Mouse (Mus musculus) thymus, adult 2 months (tissue): ENCODE data around the gene Peli2. TPM values are rescaled to one million over a fixed set of nuclear protein-coding genes. Genes with fewer than 3 reads are reported as not detected.

Source experiments
- DNase-seq: peaks from one replicate; pipeline ENCODE4 v3.0.0; 2021
- H3K27ac ChIP-seq: fragments of 200-500 bp; 2 replicates; pipeline ENCODE4 v1.5.1; 2012; ENCODE audit warnings: low read length, control low read depth; ENCODE audit not compliant: control insufficient read depth, insufficient read depth
- H3K27me3 ChIP-seq: fragments of 200-500 bp; 2 replicates; pipeline ENCODE4 v1.6.1; 2012; ENCODE audit warnings: mild to moderate bottlenecking, low read length, moderate library complexity, mixed read lengths; ENCODE audit not compliant: control insufficient read depth, insufficient read depth
- H3K36me3 ChIP-seq: fragments of 200-500 bp; 2 replicates; pipeline ENCODE4 v1.6.1; 2012; ENCODE audit warnings: mild to moderate bottlenecking, low read length, moderate library complexity; ENCODE audit not compliant: control insufficient read depth, insufficient read depth
- H3K4me1 ChIP-seq: fragments of 200-500 bp; replicated peaks from 2 replicates; pipeline ENCODE4 v1.6.1; 2012; ENCODE audit warnings: low read length; ENCODE audit not compliant: control insufficient read depth, insufficient read depth
- H3K4me3 ChIP-seq: fragments of 200-500 bp; 2 replicates; pipeline ENCODE4 v1.5.1; 2012; ENCODE audit warnings: mild to moderate bottlenecking, low read length, control low read depth, moderate library complexity; ENCODE audit not compliant: control insufficient read depth, insufficient read depth
- CTCF ChIP-seq: fragments of 200-500 bp; IDR thresholded peaks from 2 replicates; pipeline ENCODE4 v1.5.1; 2012; ENCODE audit warnings: mild to moderate bottlenecking, control low read depth, low read length, moderate library complexity, borderline replicate concordance; ENCODE audit not compliant: control insufficient read depth, poor library complexity, insufficient read depth; ENCODE audit errors: extremely low read depth
- POLR2A ChIP-seq: fragments of 200-500 bp; IDR thresholded peaks from 2 replicates; pipeline ENCODE4 v1.6.1; 2012; ENCODE audit warnings: mild to moderate bottlenecking, low read length, control low read depth, moderate library complexity; ENCODE audit not compliant: control insufficient read depth, poor library complexity, insufficient read depth; ENCODE audit errors: extremely low read depth
- WGBS: fragments of 180-500 bp; shearing (Covaris S2); methylation state at CpG from one replicate; pipeline ENCODE4 v1.1.7; 2018; 5-methylcytosine and 5-hydroxymethylcytosine counted together
- polyA plus RNA-seq: library from polyadenylated mRNA; depleted of rRNA; stranded (reverse); fragments of >200 nt; gene quantifications from 2 replicates; pipeline ENCODE4 v1.2.3, GENCODE M21; 2012

Gene Peli2
- polyA plus RNA-seq, 1 experiment = 2.8 TPM

GRCm38 (mm10) chr14:48266710-48267109 is 146.1 kb downstream of the Peli2 start:
- Histone ChIP-seq H3K4me1 (peaks cover 16% of the 10 kb centered on the region), H3K4me3 (no peak overlapping the region), H3K27ac (no peak overlapping the region), H3K27me3 (no peaks in the 10 kb centered on the region), H3K36me3 (no peaks in the 10 kb centered on the region)
- WGBS = 45% methylated on average over 6 of the region's 6 CpGs
- DNase-seq = peak; percentile 39
- no peak for TF ChIP-seq CTCF
- TF ChIP-seq POLR2A = no peak

GRCm38 (mm10) chr14:48278291-48278690 is 157.7 kb downstream of the Peli2 start:
- Histone ChIP-seq H3K4me1 (peaks cover 2% of the 10 kb centered on the region), H3K27ac (no peak overlapping the region), H3K36me3 (no peaks in the 10 kb centered on the region), H3K27me3 (no peaks in the 10 kb centered on the region), H3K4me3 (no peak overlapping the region)
- 85% methylated on average over 1 of the region's 1 CpGs for WGBS
- DNase-seq = no peak
- no peak for TF ChIP-seq CTCF
- no peak for TF ChIP-seq POLR2A

GRCm38 (mm10) chr14:48286949-48287348 is 166.3 kb downstream of the Peli2 start:
- DNase-seq = no peak
- WGBS = 94% methylated on average over 5 of the region's 5 CpGs
- TF ChIP-seq CTCF (no peak), POLR2A (no peak)

GRCm38 (mm10) chr14:48287581-48287980 is 167.0 kb downstream of the Peli2 start:
- Histone ChIP-seq H3K4me1 (no peaks in the 10 kb centered on the region), H3K4me3 (no peak overlapping the region), H3K27ac (no peak overlapping the region), H3K27me3 (no peaks in the 10 kb centered on the region), H3K36me3 (no peaks in the 10 kb centered on the region)
- TF ChIP-seq CTCF (no peak), POLR2A (no peak)
- WGBS = 98% methylated on average over 4 of the region's 4 CpGs
- DNase-seq = no peak

More at GRCm38 (mm10) chr14:48286949-48287348, 166.3 kb downstream of the Peli2 start:
- no peaks in the 10 kb centered on the region for H3K4me1 ChIP-seq
- no peaks in the 10 kb centered on the region for H3K36me3 ChIP-seq
- no peak overlapping the region for H3K4me3 ChIP-seq
- no peak overlapping the region for H3K27ac ChIP-seq
- H3K27me3 ChIP-seq = no peaks in the 10 kb centered on the region

GRCm38 (mm10) chr14:48288600-48288999 is 168.0 kb downstream of the Peli2 start:
- Histone ChIP-seq H3K27ac (no peak overlapping the region), H3K4me1 (no peaks in the 10 kb centered on the region), H3K4me3 (no peak overlapping the region), H3K27me3 (no peaks in the 10 kb centered on the region), H3K36me3 (no peaks in the 10 kb centered on the region)
- WGBS = 94% methylated on average over 2 of the region's 2 CpGs
- no peak for DNase-seq
- no peak for TF ChIP-seq CTCF
- no peak for TF ChIP-seq POLR2A

- DNase-seq = no peak
- no peaks in the 10 kb centered on the region for H3K4me1 ChIP-seq
- WGBS = 91% methylated on average over 10 of the region's 10 CpGs
- H3K27ac ChIP-seq = no peak overlapping the region
- H3K27me3 ChIP-seq = no peaks in the 10 kb centered on the region
- no peak overlapping the region for H3K4me3 ChIP-seq
- TF ChIP-seq POLR2A = no peak
- no peak for TF ChIP-seq CTCF
- no peaks in the 10 kb centered on the region for H3K36me3 ChIP-seq
Observed at GRCm38 (mm10) chr14:48289602-48290599, 169.3 kb downstream of the Peli2 start.

GRCm38 (mm10) chr14:48293498-48293897 is 172.9 kb downstream of the Peli2 start:
- Histone ChIP-seq H3K27me3 (no peaks in the 10 kb centered on the region), H3K36me3 (no peaks in the 10 kb centered on the region), H3K27ac (no peak overlapping the region), H3K4me1 (peaks cover 5% of the 10 kb centered on the region), H3K4me3 (no peak overlapping the region)
- TF ChIP-seq CTCF (no peak), POLR2A (no peak)
- 95% methylated on average over 7 of the region's 7 CpGs for WGBS
- no peak for DNase-seq
